In genomic region chr7:117377138-117377537, GRCm38 (mm10) we compare ENCODE assay signal across 24 mouse cellular contexts.
"Had no signal": no experiment of that assay in that cellular context is flagged by ENCODE, and none has a peak within 500 bp of the region (broad histone marks: within the 10 kb centered on the region; RNA-seq: fewer than 3 reads in every experiment).

No protein-coding gene starts in this region.

- H3K4me3 ChIP-seq: embryonic facial prominence, embryonic 10.5 days; embryonic facial prominence, embryonic 12.5 days; embryonic facial prominence, embryonic 13.5 days; embryonic facial prominence, embryonic 15.5 days; erythroblast, embryonic 14.5 days; forebrain, embryonic 10.5 days; forebrain, embryonic 12.5 days; forebrain, embryonic 13.5 days; forebrain, embryonic 15.5 days; gastrocnemius, adult 2 months; heart, adult 2 months; heart, embryonic 10.5 days had no signal

- H3K9me3 ChIP-seq: embryonic facial prominence, embryonic 10.5 days; embryonic facial prominence, embryonic 12.5 days; embryonic facial prominence, embryonic 13.5 days; embryonic facial prominence, embryonic 15.5 days; forebrain, embryonic 10.5 days; forebrain, embryonic 12.5 days; forebrain, embryonic 13.5 days; forebrain, embryonic 15.5 days; heart, embryonic 10.5 days had no signal

- H3K9ac ChIP-seq: embryonic facial prominence, embryonic 12.5 days; embryonic facial prominence, embryonic 13.5 days; embryonic facial prominence, embryonic 15.5 days; forebrain, embryonic 12.5 days; forebrain, embryonic 13.5 days; forebrain, embryonic 15.5 days; forebrain, postnatal 0 days had no signal

- H3K27me3 ChIP-seq: forebrain, embryonic 15.5 days had no signal

- DNase-seq: cerebellum, adult 9-11 months; cerebellum, postnatal 10 days; cerebellum, postnatal 14 days; cerebellum, postnatal 25 days; cerebellum, postnatal 36 days; embryo, embryonic 11 days; forebrain, postnatal 0 days; gastrocnemius, adult 2 months; gastrocnemius, postnatal 10 days; gastrocnemius, postnatal 14 days; gastrocnemius, postnatal 25 days; gastrocnemius, postnatal 36 days; heart, adult 18-20 months; heart, adult 2 months had no signal

- H3K27ac ChIP-seq: embryonic facial prominence, embryonic 10.5 days; embryonic facial prominence, embryonic 12.5 days; embryonic facial prominence, embryonic 13.5 days; embryonic facial prominence, embryonic 15.5 days; forebrain, embryonic 10.5 days; forebrain, embryonic 12.5 days; forebrain, embryonic 13.5 days; forebrain, embryonic 15.5 days; gastrocnemius, adult 2 months; heart, adult 2 months; heart, embryonic 10.5 days had no signal

- H3K36me3 ChIP-seq: embryonic facial prominence, embryonic 10.5 days; embryonic facial prominence, embryonic 12.5 days; embryonic facial prominence, embryonic 13.5 days; embryonic facial prominence, embryonic 15.5 days; forebrain, embryonic 10.5 days; forebrain, embryonic 12.5 days; forebrain, embryonic 15.5 days; heart, embryonic 10.5 days had no signal
